Mouse (Mus musculus) lung, embryonic 14.5 days (tissue): ENCODE results near the gene Klrg2. TPM values are rescaled to one million over a fixed set of nuclear protein-coding genes. Genes with fewer than 3 reads are reported as not detected.
"Not testable (repeated sequence)": the region's sequence is repeated elsewhere in the genome, so short reads cannot be mapped to it uniquely, and the experiment has no call there.

Experiments used
- ATAC-seq: fragments of 200-750 bp; cut with Nextera tagmentation; 2 replicates; pipeline ENCODE4 v1.8.0; 2017; ENCODE audit warnings: mild to moderate bottlenecking, moderate TSS enrichment, moderate library complexity; ENCODE audit not compliant: insufficient read depth
- DNase-seq: peaks from one replicate; pipeline ENCODE4 v3.0.0-alpha.2; 2015
- H3K27ac ChIP-seq: fragments of 300-500 bp; sonication (generic); 2 replicates; pipeline ENCODE4 v1.5.1; 2014; ENCODE audit warnings: low read depth, mild to moderate bottlenecking, moderate library complexity
- H3K27me3 ChIP-seq: fragments of 300-500 bp; sonication (generic); 2 replicates; pipeline ENCODE4 v1.6.1; 2014; ENCODE audit warnings: low read length, control low read depth; ENCODE audit not compliant: insufficient read depth
- H3K36me3 ChIP-seq: fragments of 300-500 bp; sonication (generic); 2 replicates; pipeline ENCODE4 v1.6.1; 2014; ENCODE audit warnings: control low read depth; ENCODE audit not compliant: insufficient read depth
- H3K4me1 ChIP-seq: fragments of 300-500 bp; sonication (generic); 2 replicates; pipeline ENCODE4 v1.6.1; 2014; ENCODE audit warnings: antibody characterized with exemption, control low read depth; ENCODE audit not compliant: insufficient read depth
- H3K4me2 ChIP-seq: fragments of 300-500 bp; sonication (generic); 2 replicates; pipeline ENCODE4 v1.6.1; 2014; ENCODE audit warnings: mild to moderate bottlenecking
- H3K4me3 ChIP-seq: fragments of 300-500 bp; sonication (generic); 2 replicates; pipeline ENCODE4 v1.5.1; 2014; ENCODE audit warnings: low read depth, low read length
- H3K9ac ChIP-seq: fragments of 300-500 bp; sonication (generic); 2 replicates; pipeline ENCODE4 v1.6.1; 2014
- H3K9me3 ChIP-seq: fragments of 300-500 bp; sonication (generic); 2 replicates; pipeline ENCODE4 v1.6.1; 2016; ENCODE audit warnings: low read depth, low read length, control low read depth
- CTCF ChIP-seq: IDR thresholded peaks from 2 replicates; pipeline ENCODE4 v1.5.1; 2016; ENCODE audit warnings: antibody characterized with exemption, low read depth
- WGBS: fragments of 180-500 bp; shearing (Covaris S2); extraction: QIAGEN DNeasy Blood & Tissue Kit; methylation state at CpG from one replicate; pipeline ENCODE4 v1.1.7; 2014; 5-methylcytosine and 5-hydroxymethylcytosine counted together
- polyA plus RNA-seq: library from polyadenylated mRNA; unstranded; fragments of >200 nt; fragmentation: Nextera tagmentation; extraction: Ambion mirVana; gene quantifications from 2 replicates; pipeline ENCODE4 v1.2.1, GENCODE M21; 2014

Klrg2 gene
- 0.22 and 0.42 TPM in 2 replicates for polyA plus RNA-seq

GRCm38 (mm10) chr6:38636852-38637618, at the start of gene Klrg2:
Gene Klrg2, minus strand, starts transcription at chr6:38637242.
- H3K27me3 ChIP-seq = peaks cover 75% of the 10 kb centered on the region
- peak within 1 kb of the TSS; percentile 42 for H3K9ac ChIP-seq
- peak; percentile 69 for DNase-seq
- H3K4me1 ChIP-seq = no peaks in the 10 kb centered on the region
- H3K4me2 ChIP-seq = peak within 1 kb of the TSS; percentile 98
- peak within 1 kb of the TSS; percentile 50 for H3K4me3 ChIP-seq
- WGBS = 1% methylated on average over 55 of the region's 60 CpGs
- no peak within 1 kb of the TSS for H3K27ac ChIP-seq
- ATAC-seq = peak; percentile 84
- no peaks in the 10 kb centered on the region for H3K36me3 ChIP-seq
- no peak for TF ChIP-seq CTCF
- no peaks in the 10 kb centered on the region for H3K9me3 ChIP-seq

GRCm38 (mm10) chr6:38682532-38682931, 45.5 kb upstream of the Klrg2 start:
- no peaks in the 10 kb centered on the region for H3K9me3 ChIP-seq
- WGBS = 49% methylated on average over 2 of the region's 2 CpGs
- no peak overlapping the region for H3K27ac ChIP-seq
- no peak overlapping the region for H3K9ac ChIP-seq
- no peaks in the 10 kb centered on the region; the same call in 1 of the 2 replicates for H3K36me3 ChIP-seq
- DNase-seq (no peak), ATAC-seq (no peak)
- H3K4me1 ChIP-seq = no peaks in the 10 kb centered on the region
- TF ChIP-seq CTCF = no peak
- H3K4me3 ChIP-seq = no peak overlapping the region
- H3K27me3 ChIP-seq = no peaks in the 10 kb centered on the region
- H3K4me2 ChIP-seq = no peak overlapping the region

GRCm38 (mm10) chr6:38677629-38678028, 40.6 kb upstream of the Klrg2 start:
- Histone ChIP-seq H3K4me2 (no peak overlapping the region), H3K27me3 (no peaks in the 10 kb centered on the region), H3K9ac (no peak overlapping the region), H3K4me1 (no peaks in the 10 kb centered on the region), H3K4me3 (no peak overlapping the region), H3K9me3 (no peaks in the 10 kb centered on the region), H3K27ac (no peak overlapping the region), H3K36me3 (no peaks in the 10 kb centered on the region)
- 71% methylated on average over 9 of the region's 9 CpGs for WGBS
- ATAC-seq (no peak), DNase-seq (no peak)
- no peak for TF ChIP-seq CTCF

- DNase-seq (no peak), ATAC-seq (no peak; the same call in 1 of the 2 replicates)
- Histone ChIP-seq H3K9ac (no peak overlapping the region), H3K36me3 (no peaks in the 10 kb centered on the region), H3K4me2 (no peak overlapping the region), H3K9me3 (no peaks in the 10 kb centered on the region), H3K27me3 (no peaks in the 10 kb centered on the region), H3K27ac (no peak overlapping the region), H3K4me3 (no peak overlapping the region), H3K4me1 (no peaks in the 10 kb centered on the region)
- no peak for TF ChIP-seq CTCF
- WGBS = 68% methylated on average over 14 of the region's 14 CpGs
Measured at GRCm38 (mm10) chr6:38676723-38677122, 39.7 kb upstream of the Klrg2 start.

- no peaks in the 10 kb centered on the region for H3K27me3 ChIP-seq
- no peaks in the 10 kb centered on the region for H3K36me3 ChIP-seq
- DNase-seq (no peak), ATAC-seq (no peak)
- H3K9ac ChIP-seq = no peak overlapping the region
- H3K4me2 ChIP-seq = no peak overlapping the region
- no peak overlapping the region for H3K27ac ChIP-seq
- H3K4me3 ChIP-seq = no peak overlapping the region
- no peak for TF ChIP-seq CTCF
- H3K4me1 ChIP-seq = no peaks in the 10 kb centered on the region
- no peaks in the 10 kb centered on the region for H3K9me3 ChIP-seq
- WGBS = 70% methylated on average over 6 of the region's 6 CpGs
Measured at GRCm38 (mm10) chr6:38676217-38676616, 39.2 kb upstream of the Klrg2 start.

DNA sequence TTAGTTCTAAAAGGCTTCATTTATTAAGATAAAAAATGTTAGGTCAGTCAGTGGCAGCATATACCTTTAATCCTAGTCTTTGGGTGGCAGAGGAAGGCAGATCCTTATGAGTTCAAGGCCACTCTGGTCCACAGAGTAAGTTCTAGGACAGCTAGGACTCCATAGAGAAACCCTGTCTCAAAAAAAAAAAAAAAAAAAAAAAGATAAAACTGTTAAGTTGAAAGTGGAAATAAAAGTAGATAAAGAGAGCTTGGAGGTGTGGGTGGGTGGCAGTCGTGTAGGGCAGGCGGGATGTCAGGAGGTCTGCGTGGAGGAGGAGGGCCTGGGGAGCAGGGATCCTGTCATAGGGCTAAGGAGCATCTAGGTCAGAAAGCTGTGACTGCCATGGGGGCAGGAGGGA, 35.0 kb upstream of the Klrg2 start:
- DNase-seq (no peak), ATAC-seq (no peak)
- H3K9me3 ChIP-seq = no peaks in the 10 kb centered on the region
- H3K4me1 ChIP-seq = no peaks in the 10 kb centered on the region
- no peak for TF ChIP-seq CTCF
- 72% methylated on average over 3 of the region's 3 CpGs for WGBS
- H3K4me3 ChIP-seq = no peak overlapping the region
- no peaks in the 10 kb centered on the region for H3K36me3 ChIP-seq
- no peak overlapping the region for H3K4me2 ChIP-seq
- no peaks in the 10 kb centered on the region for H3K27me3 ChIP-seq
- H3K27ac ChIP-seq = no peak overlapping the region
- H3K9ac ChIP-seq = no peak overlapping the region

DNA sequence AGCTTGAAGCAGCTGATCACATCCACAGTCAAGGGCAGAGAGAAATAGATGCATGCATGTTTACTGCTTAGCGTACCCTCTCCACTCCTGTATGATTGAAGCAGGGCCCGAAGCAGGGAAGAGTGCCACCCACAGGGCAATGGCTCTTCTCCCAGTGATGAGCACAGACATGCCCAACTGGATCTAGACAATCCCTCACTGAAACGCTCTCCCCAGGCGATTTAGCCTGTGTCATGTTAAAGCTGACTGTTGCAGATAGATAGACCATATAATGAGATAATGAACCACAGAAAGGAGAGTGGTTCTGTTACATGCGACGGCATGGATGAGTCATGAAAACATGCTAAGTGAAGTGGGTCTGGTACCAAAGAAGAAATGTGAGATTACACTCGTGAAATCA, 34.2 kb upstream of the Klrg2 start:
- Histone ChIP-seq H3K36me3 (no peaks in the 10 kb centered on the region), H3K9ac (no peak overlapping the region), H3K4me1 (no peaks in the 10 kb centered on the region), H3K9me3 (no peaks in the 10 kb centered on the region), H3K27me3 (no peaks in the 10 kb centered on the region), H3K27ac (no peak overlapping the region), H3K4me3 (no peak overlapping the region), H3K4me2 (no peak overlapping the region)
- TF ChIP-seq CTCF = no peak
- DNase-seq (no peak), ATAC-seq (no peak)
- WGBS = 82% methylated on average over 7 of the region's 7 CpGs

GRCm38 (mm10) chr6:38670488-38670887, 33.4 kb upstream of the Klrg2 start:
- not testable (repeated sequence) for H3K9ac ChIP-seq, H3K4me3 ChIP-seq, H3K4me1 ChIP-seq, H3K36me3 ChIP-seq, ATAC-seq, H3K27me3 ChIP-seq, H3K9me3 ChIP-seq, DNase-seq, H3K4me2 ChIP-seq, H3K27ac ChIP-seq
- 100% methylated on average over 1 of the region's 1 CpGs for WGBS
